Mouse (Mus musculus): ENCODE data around the gene Ctxn2. TPM values are rescaled to one million over a fixed set of nuclear protein-coding genes. Genes with fewer than 3 reads are reported as not detected.
"Not testable (repeated sequence)": the region's sequence is repeated elsewhere in the genome, so short reads cannot be mapped to it uniquely, and the experiment has no call there.

The Ctxn2 gene
- total RNA-seq (2022): 10 to 100 TPM; 12.0 to 15.0 (median 13.5) TPM

DNA sequence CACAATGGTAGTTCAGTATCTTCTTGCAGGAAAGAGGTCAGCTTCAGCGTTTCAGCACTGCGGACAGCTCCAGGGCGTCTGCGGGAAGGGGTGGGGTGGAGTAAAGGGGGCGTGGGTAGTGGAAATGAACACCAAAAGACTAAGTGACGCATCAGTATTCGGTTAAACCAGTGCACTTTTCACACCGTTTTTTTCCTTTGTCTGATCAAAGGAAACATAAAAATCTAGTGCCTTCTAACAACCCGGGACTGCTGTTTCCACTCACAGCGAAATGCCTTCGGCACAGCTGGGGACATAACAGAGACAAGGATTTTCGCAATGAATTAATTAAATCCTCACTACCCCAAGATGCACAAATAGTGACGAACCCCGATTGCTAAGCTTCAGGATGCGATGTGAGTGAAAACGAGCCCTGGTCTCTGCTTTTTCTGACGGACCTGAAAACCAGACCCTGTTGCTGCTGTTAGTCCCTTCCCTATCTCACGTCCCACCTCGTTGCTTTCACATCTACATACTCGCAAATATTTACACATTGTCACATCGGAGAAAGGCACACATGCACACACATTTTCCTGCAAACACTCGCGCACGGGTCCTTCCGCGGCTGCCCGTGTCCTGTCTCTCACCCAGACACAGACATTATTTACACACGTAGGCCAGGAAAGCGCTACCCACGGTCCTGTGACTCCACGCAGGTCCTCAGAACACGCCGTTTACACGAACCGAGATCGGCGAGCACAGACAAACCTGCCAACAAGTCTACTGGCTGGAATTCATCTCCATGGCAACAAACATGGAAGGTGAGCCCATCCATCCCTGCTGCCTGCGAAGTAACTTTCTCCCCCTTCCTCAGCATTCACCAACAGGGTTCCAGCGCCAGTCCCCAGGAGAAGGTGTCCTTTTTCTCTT, at the start of gene Ctxn2:
Ctxn2 (plus strand) TSS at position 790 of the 909 bp plus-strand sequence.
- peak; percentile 41 to 50 for DNase-seq (ENCODE audit: low spot score in 2 of 2)

GRCm38 (mm10) chr2:125088757-125089156, 47.7 kb upstream of the Ctxn2 start:
- DNase-seq (ENCODE audit: low spot score in 2 of 2): no peak

DNA sequence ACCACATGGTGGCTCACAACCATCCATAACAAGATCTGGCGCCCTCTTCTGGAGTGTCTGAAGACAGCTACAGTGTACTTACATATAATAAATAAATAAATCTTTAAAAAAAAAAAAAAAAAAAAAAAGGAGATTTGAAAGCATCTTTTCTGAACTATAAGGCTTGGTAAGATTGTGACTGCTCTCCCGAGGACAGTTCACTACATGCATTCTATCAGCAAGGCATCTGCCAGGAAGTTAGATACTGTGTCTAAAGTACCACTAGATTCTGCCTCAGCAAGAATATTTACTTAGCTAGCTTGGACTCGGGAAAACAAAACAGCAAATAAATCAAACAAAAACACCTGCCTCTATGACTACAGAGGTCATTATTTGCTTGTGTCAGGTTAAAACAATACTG, 44.4 kb upstream of the Ctxn2 start:
- not testable (repeated sequence) for DNase-seq (ENCODE audit: low spot score in 2 of 2)

DNA sequence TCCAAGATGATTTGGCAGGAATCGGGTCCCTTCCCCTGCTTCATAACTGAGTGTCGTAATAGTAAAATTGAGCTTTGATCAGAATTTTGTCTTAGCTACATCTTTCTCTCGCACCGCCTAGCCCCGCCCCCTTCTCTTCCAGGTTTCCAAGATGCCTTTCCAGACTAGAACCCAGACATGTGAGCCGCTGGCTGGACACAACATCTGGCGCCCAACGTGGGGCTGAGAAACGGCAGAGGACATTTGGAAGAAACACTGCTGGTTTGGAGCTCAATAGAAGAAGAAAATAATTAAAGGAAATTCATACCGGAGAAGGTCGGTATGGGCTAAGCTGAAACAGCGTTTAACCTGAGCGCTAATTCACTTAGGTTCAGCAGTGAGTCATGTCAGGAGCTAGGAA, 32.0 kb upstream of the Ctxn2 start:
- not testable (repeated sequence) for DNase-seq (ENCODE audit: low spot score in 2 of 2)

- not testable (repeated sequence) for DNase-seq (ENCODE audit: low spot score in 2 of 2)
Measured at GRCm38 (mm10) chr2:125106536-125106935, 30.0 kb upstream of the Ctxn2 start.

- DNase-seq (ENCODE audit: low spot score in 2 of 2): peak; percentile 32 to 73
Measured at GRCm38 (mm10) chr2:125119381-125120110, 16.9 kb upstream of the Ctxn2 start.

GRCm38 (mm10) chr2:125122288-125122623, 14.2 kb upstream of the Ctxn2 start:
- no peak for DNase-seq (ENCODE audit: low spot score in 2 of 2)

DNA sequence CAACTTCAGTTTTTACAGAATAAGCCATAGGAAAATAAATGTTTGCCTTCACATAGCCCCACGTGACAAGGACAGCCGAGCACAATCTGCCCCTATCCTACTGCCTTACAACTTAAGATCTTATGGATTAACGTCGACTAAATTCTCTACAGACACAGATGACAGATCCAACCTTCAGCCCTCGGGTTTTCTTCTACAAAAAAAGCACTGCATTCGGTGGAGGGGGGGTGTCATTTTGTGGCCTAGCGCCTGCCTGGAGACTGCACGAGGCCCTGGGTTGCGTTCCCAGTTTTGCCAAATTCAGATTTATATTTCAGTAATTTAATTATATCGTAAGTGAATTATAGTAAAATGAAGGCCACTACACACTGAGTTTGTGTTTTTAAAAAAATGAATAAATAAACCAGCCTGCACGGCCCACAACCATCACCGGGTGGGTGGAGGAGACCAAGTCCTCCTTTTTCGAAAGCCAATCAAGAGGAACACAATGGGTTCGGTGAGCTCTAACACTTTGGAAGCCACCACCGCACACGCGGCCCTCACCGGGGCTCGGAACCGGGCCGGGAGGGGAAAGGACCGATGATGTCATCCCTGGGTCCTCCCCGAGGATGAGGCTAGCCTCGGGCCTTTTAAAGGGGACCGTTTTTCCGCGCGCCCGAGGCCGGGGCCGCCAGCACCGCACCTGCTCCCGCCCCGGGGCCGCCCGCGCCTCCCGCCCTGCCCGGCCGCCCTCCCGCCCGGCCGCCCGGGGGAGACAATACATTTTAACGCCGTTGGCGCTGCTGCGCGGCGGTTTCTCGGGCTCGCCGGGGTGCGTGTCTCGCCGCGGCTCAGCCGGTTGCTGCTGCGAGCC, 13.6 kb upstream of the Ctxn2 start:
- DNase-seq (ENCODE audit: low spot score in 2 of 2): peak; percentile 35 to 46

DNA sequence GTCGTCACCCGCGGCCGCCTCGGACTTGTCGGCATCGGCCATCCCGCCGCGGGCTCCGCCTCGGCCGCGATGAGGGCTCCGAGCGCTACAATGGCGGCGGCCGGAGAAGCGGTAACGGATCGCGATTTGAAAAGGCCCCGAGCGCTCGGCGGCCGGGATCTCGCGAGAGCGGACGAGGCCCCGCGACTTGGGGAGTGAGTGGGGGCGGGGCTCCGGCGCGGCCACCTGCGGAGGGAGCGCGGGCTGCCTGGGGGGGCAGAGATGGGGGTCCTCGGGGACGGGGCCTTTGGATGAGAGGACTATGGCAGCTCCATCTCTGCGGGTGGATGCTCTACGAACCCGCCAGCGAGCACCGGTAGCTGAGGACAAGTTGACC, 13.0 kb upstream of the Ctxn2 start, which contains the start of gene Myef2:
Myef2 (minus strand) TSS at position 185 of the 376 bp plus-strand sequence.
- DNase-seq (ENCODE audit: low spot score in 2 of 2): peak; percentile 50 to 70

GRCm38 (mm10) chr2:125125824-125126223, 10.7 kb upstream of the Ctxn2 start:
- DNase-seq (ENCODE audit: low spot score in 2 of 2): no peak

DNA sequence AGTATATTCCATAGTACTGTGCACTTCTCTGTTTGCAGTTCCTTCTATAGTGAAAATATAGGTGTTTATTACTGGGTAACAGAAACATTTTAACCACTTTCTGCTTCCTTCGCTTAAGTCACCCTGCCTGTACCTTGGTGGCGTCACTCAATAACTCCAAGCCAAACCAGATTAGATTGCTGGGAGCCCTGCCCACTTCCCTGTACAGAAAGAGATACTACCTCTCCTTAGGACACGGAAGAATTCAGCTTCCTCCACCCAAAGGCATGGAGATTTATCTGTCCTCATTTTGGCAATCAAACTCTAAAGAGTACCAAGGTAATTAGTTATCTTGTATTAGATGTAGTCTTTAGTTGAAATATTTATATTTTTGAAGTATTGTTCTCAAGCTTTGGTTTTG, 9.7 kb upstream of the Ctxn2 start:
- no peak for DNase-seq (ENCODE audit: low spot score in 2 of 2)

DNA sequence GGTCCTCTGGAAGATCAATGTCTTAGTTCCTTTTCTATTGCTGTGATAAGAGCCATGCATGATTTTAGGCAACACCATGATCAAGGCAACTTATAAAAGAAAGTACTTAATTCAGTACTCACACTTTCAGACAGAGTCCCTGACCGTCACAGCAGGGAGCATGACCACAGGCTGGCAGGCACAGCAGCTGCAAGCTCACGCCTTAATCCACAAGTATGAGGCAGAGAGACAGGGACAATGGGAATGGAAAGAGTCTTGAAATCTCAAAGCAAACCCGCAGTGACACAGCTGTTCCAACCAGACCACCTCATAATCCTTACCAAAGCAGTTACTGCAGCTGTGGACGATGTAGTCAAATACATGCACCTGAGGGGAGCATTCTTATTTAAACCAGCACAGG, 2.4 kb upstream of the Ctxn2 start:
- DNase-seq (ENCODE audit: low spot score in 2 of 2): no peak

DNA sequence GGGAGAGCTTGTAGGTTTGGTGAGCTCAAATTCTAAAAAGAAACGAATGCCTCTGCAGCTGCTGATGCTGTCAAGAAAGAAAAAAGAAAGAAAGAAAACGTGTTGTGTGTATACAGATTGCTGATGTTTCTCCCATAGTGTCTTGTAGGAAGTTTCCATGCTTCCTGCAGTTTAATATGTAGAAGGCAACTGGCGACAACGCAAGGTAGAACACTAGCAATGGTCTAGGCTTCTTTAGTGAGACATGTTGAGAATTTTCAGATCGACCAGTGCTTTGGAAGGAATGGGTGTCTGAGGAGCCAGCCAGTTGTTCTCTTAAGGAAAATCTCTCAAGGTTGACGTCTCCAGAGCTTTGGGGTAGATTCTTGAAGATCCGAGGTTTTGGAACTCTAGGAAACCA, 354 bp downstream of the Ctxn2 start:
- no peak for DNase-seq (ENCODE audit: low spot score in 2 of 2)

DNA sequence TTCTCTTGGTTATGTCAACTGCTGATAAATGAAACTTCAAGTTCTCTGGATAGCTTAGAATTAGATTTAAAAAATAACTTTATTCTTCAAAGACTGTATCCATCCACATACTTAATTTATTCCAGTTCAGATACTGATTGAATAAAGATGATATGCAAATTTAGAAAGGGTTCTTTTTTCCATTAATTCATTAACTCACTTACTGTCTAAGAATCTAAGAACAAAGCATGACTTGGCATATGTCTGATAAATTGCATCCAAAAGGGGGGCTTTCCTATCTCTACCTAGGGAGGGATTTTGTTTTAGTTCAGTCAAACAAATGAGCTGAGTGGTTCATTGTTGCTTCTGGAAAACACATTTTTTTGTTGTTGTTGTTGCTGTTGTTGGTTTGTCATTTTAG, 5.8 kb downstream of the Ctxn2 start:
- DNase-seq (ENCODE audit: low spot score in 2 of 2): no peak

GRCm38 (mm10) chr2:125152388-125152787, 15.9 kb downstream of the Ctxn2 start, which contains the start of gene Slc12a1:
Gene Slc12a1, plus strand, starts transcription at chr2:125152505.
- no peak for DNase-seq (ENCODE audit: low spot score in 2 of 2)

DNA sequence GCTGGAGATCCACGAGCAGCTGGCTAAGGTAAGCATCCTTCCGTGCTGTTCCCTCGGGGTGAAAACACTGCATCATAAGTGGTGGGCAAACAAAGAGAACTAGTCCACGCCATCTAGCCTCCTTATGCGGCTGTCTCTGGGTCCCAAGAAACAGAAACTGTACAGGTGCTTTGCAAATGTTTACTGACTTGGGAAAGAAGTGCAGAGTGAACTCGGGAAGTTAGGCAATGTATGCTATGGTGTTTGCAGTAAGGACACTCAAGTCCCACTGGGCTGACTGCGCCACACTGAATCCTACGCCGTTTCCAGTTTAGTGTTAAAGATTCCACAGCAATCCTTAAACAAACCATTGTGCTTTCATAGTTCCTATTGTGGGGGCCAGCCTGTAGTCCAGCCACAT, 17.8 kb downstream of the Ctxn2 start:
- DNase-seq (ENCODE audit: low spot score in 2 of 2): no peak

GRCm38 (mm10) chr2:125155504-125155903, 19.0 kb downstream of the Ctxn2 start:
- no peak for DNase-seq (ENCODE audit: low spot score in 2 of 2)

DNA sequence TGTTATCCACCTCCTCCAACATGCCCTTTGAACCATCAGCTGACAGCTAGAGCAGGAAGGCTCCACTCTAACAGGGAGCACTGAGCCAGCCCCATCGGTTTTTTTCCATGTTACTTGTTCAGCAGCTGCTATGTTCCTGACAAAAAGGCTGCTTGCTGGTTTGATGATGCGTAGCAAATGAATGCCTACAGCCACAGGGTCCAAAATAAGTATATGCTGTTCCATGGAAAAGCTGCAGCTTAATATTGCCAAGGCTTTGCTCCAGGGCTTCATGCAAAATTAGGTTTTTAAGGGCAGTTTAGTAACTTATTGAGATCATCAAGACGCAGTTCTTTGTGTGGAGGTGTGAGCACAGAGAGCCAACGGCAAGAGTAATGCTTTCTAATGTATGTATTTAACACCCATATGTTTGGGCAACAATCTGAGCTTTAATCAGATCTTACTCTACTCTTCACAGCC, 25.5 kb downstream of the Ctxn2 start:
- no peak for DNase-seq (ENCODE audit: low spot score in 2 of 2)

GRCm38 (mm10) chr2:125178225-125178798, 41.8 kb downstream of the Ctxn2 start:
- peak; percentile 14 to 32 for DNase-seq (ENCODE audit: low spot score in 2 of 2)

DNA sequence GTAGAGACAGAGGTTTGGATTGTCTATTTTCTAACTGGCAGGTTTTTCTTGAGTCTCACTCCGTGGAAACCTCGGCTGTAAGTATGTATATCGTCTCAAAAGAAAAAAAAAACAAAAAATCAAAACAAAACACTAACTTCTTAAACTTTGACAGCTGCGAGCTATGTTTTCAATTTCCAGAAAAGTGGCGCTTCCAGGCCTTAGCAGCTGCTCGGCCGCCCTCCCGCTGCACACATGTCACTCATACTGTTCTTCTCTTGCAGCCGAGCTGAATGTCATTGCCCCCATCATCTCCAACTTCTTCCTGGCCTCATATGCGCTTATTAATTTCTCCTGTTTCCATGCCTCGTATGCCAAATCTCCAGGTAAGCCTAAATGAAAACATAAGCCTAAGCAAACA, 51.4 kb downstream of the Ctxn2 start:
- DNase-seq (ENCODE audit: low spot score in 2 of 2): no peak

DNA sequence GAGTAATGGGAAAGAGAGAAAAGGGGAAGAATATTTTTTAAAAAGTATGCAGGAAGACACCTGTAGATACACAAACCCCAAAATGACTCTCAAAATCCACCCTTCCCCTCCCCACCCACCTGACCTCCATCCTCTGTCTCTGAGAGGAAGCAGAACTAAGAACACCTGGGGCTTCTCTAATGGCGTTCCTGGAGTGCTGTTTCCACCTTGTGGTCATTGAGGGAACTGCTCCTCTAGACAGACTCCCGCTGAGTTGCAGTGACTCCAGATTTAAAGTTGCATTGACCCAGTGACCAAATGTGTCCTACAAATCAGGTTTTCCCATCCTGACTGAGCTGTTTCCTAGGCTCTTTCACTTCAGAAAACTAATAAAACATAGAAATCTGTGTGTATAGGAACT, 52.7 kb downstream of the Ctxn2 start:
- peak; percentile 21 to 63 for DNase-seq (ENCODE audit: low spot score in 2 of 2)
